Mouse (Mus musculus) thymus, adult 2 months (tissue): ENCODE data around the gene Ankub1.
A peak's percentile ranks its signal among the peaks of the same experiment; 100 is the strongest.

Source experiments
- CTCF ChIP-seq: fragments of 200-500 bp; IDR thresholded peaks from 2 replicates; pipeline ENCODE4 v1.5.1; 2012; ENCODE audit warnings: mild to moderate bottlenecking, control low read depth, low read length, moderate library complexity, borderline replicate concordance; ENCODE audit not compliant: control insufficient read depth, poor library complexity, insufficient read depth; ENCODE audit errors: extremely low read depth
- POLR2A ChIP-seq: fragments of 200-500 bp; IDR thresholded peaks from 2 replicates; pipeline ENCODE4 v1.6.1; 2012; ENCODE audit warnings: mild to moderate bottlenecking, low read length, control low read depth, moderate library complexity; ENCODE audit not compliant: control insufficient read depth, poor library complexity, insufficient read depth; ENCODE audit errors: extremely low read depth

GRCm38 (mm10) chr3:57735511-57736370 is 43.1 kb upstream of the Ankub1 start, which contains the start of gene Rnf13:
- TF ChIP-seq CTCF: peak; percentile 40; the same call in 1 of the 2 replicates
- TF ChIP-seq POLR2A: peak; percentile 51; the same call in 1 of the 2 replicates
